Mouse (Mus musculus): ENCODE results near the gene Dera. TPM values are rescaled to one million over a fixed set of nuclear protein-coding genes. Genes with fewer than 3 reads are reported as not detected.

Gene Dera
- total and polyA plus RNA-seq, 3 experiments: 59.5 to 80.6 (median 78.0) TPM

DNA sequence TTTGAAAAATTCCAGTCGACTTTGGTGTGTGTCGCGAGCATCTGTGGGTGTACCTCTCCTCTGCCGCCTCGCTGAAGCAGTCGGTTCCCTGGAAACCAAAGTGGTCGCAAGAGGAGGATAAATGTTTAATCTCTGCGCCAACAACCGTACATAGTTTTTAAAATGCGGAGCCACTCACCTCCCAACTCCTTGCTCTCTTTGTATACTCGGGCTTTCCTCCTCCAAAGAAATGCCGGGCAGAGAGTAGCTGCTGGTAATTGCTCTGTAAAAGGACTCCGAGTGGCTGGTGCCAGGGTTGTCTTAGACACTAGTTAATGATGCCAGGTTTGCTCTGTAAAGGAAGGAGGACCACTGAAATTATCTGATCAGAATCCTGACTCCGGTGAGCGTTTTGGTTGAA lies 6.6 kb downstream of the Dera start:
- Histone ChIP-seq H3K4me1 (ENCODE audit: control insufficient read depth in 1 of 2, insufficient read depth in 2 of 2) (peaks cover 0 to 7% of the 10 kb centered on the region in 2 experiments; a peak in 1 of 4 replicates), H3K79me2 (replicated peaks; ENCODE audit: control insufficient read depth, extremely low read depth, insufficient read depth, poor library complexity, severe bottlenecking) (peaks cover 13% of the 10 kb centered on the region), H3K9ac (ENCODE audit: insufficient read depth, low read depth) (no peak overlapping the region), H3K36me3 (replicated peaks in 1 of 2; ENCODE audit: control insufficient read depth in 1 of 2, insufficient read depth in 1 of 2, low read length in 1 of 2) (peaks cover 0 to 29% of the 10 kb centered on the region in 2 experiments), H3K9me3 (replicated peaks; ENCODE audit: low read length) (no peaks in the 10 kb centered on the region), H3K27me3 (replicated peaks) (no peaks in the 10 kb centered on the region), H3K27ac (ENCODE audit: insufficient read depth, low read depth) (no peak overlapping the region), H3K4me3 (replicated peaks in 1 of 3; ENCODE audit: low read depth in 2 of 3, low read length in 2 of 3, poor library complexity in 1 of 3) (no peak overlapping the region), H3K4me2 (ENCODE audit: insufficient read depth, low read depth, poor library complexity, severe bottlenecking) (no peak overlapping the region)
- in situ Hi-C loops (cut with MboI; ENCODE audit: low pct_ligation_motif_present, low pct_unique_long_range_greater_than_20kb, low sequenced_read_pairs) (no loop called here), dilution Hi-C loops (cut with MboI; ENCODE audit: extremely low pct_ligation_motif_present, extremely low pct_unique_long_range_greater_than_20kb, low sequenced_read_pairs) (no loop called here)
- TF ChIP-seq MYC (IDR thresholded peaks at IDR 0.05; ENCODE audit: low read depth, low read length) (no peak), HCFC1 (IDR thresholded peaks at IDR 0.05; ENCODE audit: low read depth, low read length) (no peak)
- no peak for DNase-seq (ENCODE audit: extremely low read depth)

GRCm38 (mm10) chr6:137764572-137765210 lies 10.3 kb downstream of the Dera start:
- peaks cover 3% of the 10 kb centered on the region; the same call in 1 of the 2 replicates for H3K79me2 ChIP-seq (replicated peaks; ENCODE audit: control insufficient read depth, extremely low read depth, insufficient read depth, poor library complexity, severe bottlenecking)
- H3K4me2 ChIP-seq (ENCODE audit: insufficient read depth, low read depth, poor library complexity, severe bottlenecking): no peak overlapping the region
- DNase-seq (ENCODE audit: extremely low read depth): no peak
- dilution Hi-C loops (cut with MboI; ENCODE audit: extremely low pct_ligation_motif_present, extremely low pct_unique_long_range_greater_than_20kb, low sequenced_read_pairs) (no loop called here), in situ Hi-C loops (cut with MboI; ENCODE audit: low pct_ligation_motif_present, low pct_unique_long_range_greater_than_20kb, low sequenced_read_pairs) (no loop called here)
- no peaks in the 10 kb centered on the region for H3K4me1 ChIP-seq (ENCODE audit: control insufficient read depth in 1 of 2, insufficient read depth in 2 of 2)
- H3K27me3 ChIP-seq (replicated peaks): no peaks in the 10 kb centered on the region
- H3K27ac ChIP-seq (ENCODE audit: insufficient read depth, low read depth): no peak overlapping the region
- TF ChIP-seq GABPA (IDR thresholded peaks at IDR 0.05; ENCODE audit: insufficient replicate concordance, low read depth, low read length): no peak
- no peak for TF ChIP-seq TBP (conservative IDR thresholded peaks at IDR 0.05; ENCODE audit: low read depth, low read length)
- no peak for TF ChIP-seq TCF12 (IDR thresholded peaks at IDR 0.05; ENCODE audit: low read depth, low read length)
- no peak for TF ChIP-seq SMC3 (IDR thresholded peaks at IDR 0.05; ENCODE audit: low read depth, low read length)
- no peak for TF ChIP-seq JUN (IDR thresholded peaks at IDR 0.05; ENCODE audit: insufficient read depth, low read depth, low read length)
- no peak for TF ChIP-seq NELFE (IDR thresholded peaks at IDR 0.05; ENCODE audit: low read depth, low read length)
- no peak for TF ChIP-seq NRF1 (IDR thresholded peaks at IDR 0.05; ENCODE audit: low read depth, low read length)
- no peak for TF ChIP-seq E2F4 (IDR thresholded peaks at IDR 0.05; ENCODE audit: insufficient replicate concordance, low read depth, low read length)
- H3K4me3 ChIP-seq (replicated peaks in 1 of 3; ENCODE audit: low read depth in 2 of 3, low read length in 2 of 3, poor library complexity in 1 of 3): no peak overlapping the region
- no peak overlapping the region for H3K9ac ChIP-seq (ENCODE audit: insufficient read depth, low read depth)
- no peaks in the 10 kb centered on the region for H3K9me3 ChIP-seq (replicated peaks; ENCODE audit: low read length)
- H3K36me3 ChIP-seq (replicated peaks in 1 of 2; ENCODE audit: control insufficient read depth in 1 of 2, insufficient read depth in 1 of 2, low read length in 1 of 2): peaks cover 0 to 28% of the 10 kb centered on the region in 2 experiments

GRCm38 (mm10) chr6:137766177-137766576 lies 11.8 kb downstream of the Dera start:
- dilution Hi-C loops (cut with MboI; ENCODE audit: extremely low pct_ligation_motif_present, extremely low pct_unique_long_range_greater_than_20kb, low sequenced_read_pairs) (no loop called here), in situ Hi-C loops (cut with MboI; ENCODE audit: low pct_ligation_motif_present, low pct_unique_long_range_greater_than_20kb, low sequenced_read_pairs) (no loop called here)
- Histone ChIP-seq H3K4me1 (ENCODE audit: control insufficient read depth in 1 of 2, insufficient read depth in 2 of 2) (no peaks in the 10 kb centered on the region), H3K79me2 (replicated peaks; ENCODE audit: control insufficient read depth, extremely low read depth, insufficient read depth, poor library complexity, severe bottlenecking) (no peaks in the 10 kb centered on the region; the same call in none of the 2 replicates), H3K27ac (ENCODE audit: insufficient read depth, low read depth) (no peak overlapping the region), H3K27me3 (replicated peaks) (no peaks in the 10 kb centered on the region), H3K4me2 (ENCODE audit: insufficient read depth, low read depth, poor library complexity, severe bottlenecking) (no peak overlapping the region), H3K36me3 (replicated peaks in 1 of 2; ENCODE audit: control insufficient read depth in 1 of 2, insufficient read depth in 1 of 2, low read length in 1 of 2) (peaks cover 0 to 20% of the 10 kb centered on the region in 2 experiments), H3K4me3 (replicated peaks in 1 of 3; ENCODE audit: low read depth in 2 of 3, low read length in 2 of 3, poor library complexity in 1 of 3) (no peak overlapping the region), H3K9me3 (replicated peaks; ENCODE audit: low read length) (no peaks in the 10 kb centered on the region), H3K9ac (ENCODE audit: insufficient read depth, low read depth) (no peak overlapping the region)
- no peak for DNase-seq (ENCODE audit: extremely low read depth)
- TF ChIP-seq MAX (IDR thresholded peaks at IDR 0.05; ENCODE audit: low read length) (no peak), RCOR1 (conservative IDR thresholded peaks at IDR 0.05; ENCODE audit: low read depth, low read length) (no peak), MYC (IDR thresholded peaks at IDR 0.05; ENCODE audit: low read depth, low read length) (no peak), GABPA (IDR thresholded peaks at IDR 0.05; ENCODE audit: insufficient replicate concordance, low read depth, low read length) (no peak), MAFK (IDR thresholded peaks at IDR 0.05; ENCODE audit: insufficient replicate concordance, low read length) (no peak), ELF1 (IDR thresholded peaks at IDR 0.05; ENCODE audit: low read depth, low read length) (no peak), POLR2AphosphoS2 (IDR thresholded peaks at IDR 0.05; ENCODE audit: low read depth, low read length) (no peak), MXI1 (IDR thresholded peaks at IDR 0.05; ENCODE audit: low read depth, low read length) (no peak), SMC3 (IDR thresholded peaks at IDR 0.05; ENCODE audit: low read depth, low read length) (no peak), RAD21 (IDR thresholded peaks at IDR 0.05; ENCODE audit: low read depth, low read length) (no peak)
